Mouse (Mus musculus): ENCODE data around the gene Pfkfb2.

DNA sequence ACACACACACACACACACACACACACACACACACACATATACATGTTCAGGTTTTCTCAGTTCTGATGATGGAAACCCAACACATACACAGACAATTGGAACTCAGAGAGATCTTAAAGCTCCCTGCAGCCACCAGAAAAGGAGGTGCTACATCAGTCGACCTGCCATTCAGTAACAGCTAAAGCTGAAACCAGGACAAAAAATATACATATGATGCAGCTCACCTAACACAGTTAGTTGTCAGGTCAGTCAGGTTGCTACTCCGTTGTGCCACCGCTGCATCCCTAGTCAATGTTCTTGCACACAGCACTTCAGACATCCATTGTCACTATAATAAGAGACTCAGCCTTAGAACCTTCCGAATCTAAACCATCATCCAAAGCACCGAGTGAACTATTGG lies 15.9 kb upstream of the Pfkfb2 start:
- no peak for TF ChIP-seq CTCF (IDR thresholded peaks at IDR 0.05; ENCODE audit: low read depth)
- TF ChIP-seq EP300 (IDR thresholded peaks at IDR 0.05; ENCODE audit: low read depth): no peak

All from liver, postnatal 0 days (tissue).